Mouse (Mus musculus) heart, embryonic 14.5 days (tissue): ENCODE results near the gene Frmpd2. TPM values are rescaled to one million over a fixed set of nuclear protein-coding genes. Genes with fewer than 3 reads are reported as not detected.

Experiments
- polyA plus RNA-seq: library from polyadenylated mRNA; unstranded; fragments of >200 nt; fragmentation: Nextera tagmentation; extraction: Ambion mirVana; gene quantifications from 2 replicates; pipeline ENCODE4 v1.2.1, GENCODE M21; 2014

Frmpd2 gene
- polyA plus RNA-seq, 1 experiment from 2014 or later, result not detected

Other genes starting within 250 kb of the Frmpd2 start
- 13.1 and 13.5 TPM in 2 replicates for gene Mapk8, start 24.5 kb upstream of the Frmpd2 start, polyA plus RNA-seq
- 0.09 and 0.16 TPM in 2 replicates for gene Ptpn20, start 117.5 kb downstream of the Frmpd2 start, polyA plus RNA-seq